Mouse (Mus musculus) forebrain, postnatal 0 days (tissue): ENCODE measurements around the gene Dbndd1. TPM values are rescaled to one million over a fixed set of nuclear protein-coding genes. Genes with fewer than 3 reads are reported as not detected.

ENCODE experiments used
- ATAC-seq: fragments of 200-750 bp; cut with Nextera tagmentation; 2 replicates; pipeline ENCODE4 v1.8.0; 2017; ENCODE audit warnings: mild to moderate bottlenecking, moderate library complexity
- DNase-seq: peaks from one replicate; pipeline ENCODE4 v3.0.0-alpha.2; 2015
- H3K27ac ChIP-seq: fragments of 300-500 bp; sonication (generic); 2 replicates; pipeline ENCODE4 v1.5.1; 2014; ENCODE audit warnings: low read depth, mild to moderate bottlenecking, antibody characterized with exemption, low read length, moderate library complexity, mixed read lengths
- H3K27me3 ChIP-seq: fragments of 300-500 bp; sonication (generic); 2 replicates; pipeline ENCODE4 v1.6.1; 2014; ENCODE audit warnings: mild to moderate bottlenecking, low read length, mixed read lengths; ENCODE audit not compliant: insufficient read depth
- H3K36me3 ChIP-seq: fragments of 300-500 bp; sonication (generic); 2 replicates; pipeline ENCODE4 v1.6.1; 2014; ENCODE audit warnings: mild to moderate bottlenecking, moderate library complexity; ENCODE audit not compliant: insufficient read depth
- H3K4me1 ChIP-seq: fragments of 300-500 bp; sonication (generic); 2 replicates; pipeline ENCODE4 v1.6.1; 2014; ENCODE audit warnings: antibody characterized with exemption; ENCODE audit not compliant: insufficient read depth
- H3K4me2 ChIP-seq: fragments of 300-500 bp; sonication (generic); 2 replicates; pipeline ENCODE4 v1.6.1; 2014; ENCODE audit warnings: low read depth, mild to moderate bottlenecking, moderate library complexity
- H3K4me3 ChIP-seq: fragments of 300-500 bp; sonication (generic); 2 replicates; pipeline ENCODE4 v1.5.1; 2014; ENCODE audit warnings: low read depth, low read length, mixed read lengths
- H3K9ac ChIP-seq: fragments of 300-500 bp; sonication (generic); 2 replicates; pipeline ENCODE4 v1.6.1; 2014; ENCODE audit warnings: mild to moderate bottlenecking
- H3K9me3 ChIP-seq: fragments of 300-500 bp; sonication (generic); 2 replicates; pipeline ENCODE4 v1.6.1; 2016; ENCODE audit warnings: low read length
- CTCF ChIP-seq: sonication (generic); IDR thresholded peaks from 2 replicates; pipeline ENCODE4 v1.5.1; 2016; ENCODE audit warnings: antibody characterized with exemption, control low read depth, low read depth
- WGBS: fragments of 180-500 bp; shearing (Covaris S2); extraction: QIAGEN DNeasy Blood & Tissue Kit; methylation state at CpG from one replicate; pipeline ENCODE4 v1.1.7; 2014; 5-methylcytosine and 5-hydroxymethylcytosine counted together
- polyA plus RNA-seq: library from polyadenylated mRNA; unstranded; fragments of >200 nt; fragmentation: Nextera tagmentation; extraction: Ambion mirVana; gene quantifications from 2 replicates; pipeline ENCODE4 v1.2.1, GENCODE M21; 2015
- total RNA-seq: library from RNA; depleted of rRNA; stranded (reverse); fragments of >200 nt; gene quantifications from 2 replicates; pipeline ENCODE4 v1.2.3, GENCODE M21; 2014

Dbndd1 gene
- total and polyA plus RNA-seq, 2 experiments from 2014 or later: 69.5 to 70.8 TPM

DNA sequence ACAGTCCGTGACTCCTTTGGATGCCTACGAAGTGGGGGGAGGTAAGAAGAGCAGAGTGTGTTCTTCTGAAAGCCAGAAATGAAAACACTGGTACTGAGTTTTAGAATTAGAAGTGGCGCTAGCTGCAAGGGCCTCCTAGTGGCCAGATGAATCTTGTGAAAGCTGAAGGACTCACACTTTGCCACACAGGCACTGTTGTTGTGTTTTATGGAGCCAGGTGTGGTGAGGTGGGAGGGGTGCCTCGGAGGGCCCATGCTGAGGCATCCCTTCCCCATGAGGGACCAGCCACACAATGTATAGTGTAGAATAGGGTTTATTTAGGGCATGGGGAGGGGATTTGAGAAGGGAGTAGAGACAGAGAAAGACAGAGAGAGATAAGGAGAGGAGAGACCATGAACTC is 17.6 kb downstream of the Dbndd1 start:
- WGBS: 87% methylated on average over 4 of the region's 4 CpGs
- H3K4me2 ChIP-seq: no peak overlapping the region
- H3K9ac ChIP-seq: no peak overlapping the region
- H3K4me1 ChIP-seq: no peaks in the 10 kb centered on the region
- peaks cover 82% of the 10 kb centered on the region for H3K36me3 ChIP-seq
- H3K27me3 ChIP-seq: no peaks in the 10 kb centered on the region
- no peak for ATAC-seq
- peak; percentile 42 for TF ChIP-seq CTCF
- DNase-seq: no peak
- no peak overlapping the region for H3K4me3 ChIP-seq
- no peaks in the 10 kb centered on the region for H3K9me3 ChIP-seq
- no peak overlapping the region for H3K27ac ChIP-seq

DNA sequence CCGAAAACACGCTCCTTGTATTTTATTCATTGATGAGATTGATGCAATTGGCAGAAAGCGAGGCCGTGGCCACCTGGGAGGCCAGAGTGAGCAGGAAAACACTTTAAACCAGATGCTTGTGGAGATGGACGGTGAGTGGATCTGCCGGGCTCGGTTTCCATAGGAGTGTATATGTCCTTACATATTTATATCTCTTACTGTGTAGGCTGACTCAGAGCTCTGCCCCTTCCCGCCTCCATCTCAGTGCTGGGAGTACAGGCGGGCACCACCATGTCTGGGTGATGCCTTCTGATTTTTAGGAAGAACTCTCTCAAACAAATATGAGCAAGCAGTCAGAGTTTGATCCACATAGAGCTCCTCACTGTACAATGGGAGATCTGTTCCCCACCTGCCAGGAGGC is 22.4 kb downstream of the Dbndd1 start:
- no peak for ATAC-seq

DNA sequence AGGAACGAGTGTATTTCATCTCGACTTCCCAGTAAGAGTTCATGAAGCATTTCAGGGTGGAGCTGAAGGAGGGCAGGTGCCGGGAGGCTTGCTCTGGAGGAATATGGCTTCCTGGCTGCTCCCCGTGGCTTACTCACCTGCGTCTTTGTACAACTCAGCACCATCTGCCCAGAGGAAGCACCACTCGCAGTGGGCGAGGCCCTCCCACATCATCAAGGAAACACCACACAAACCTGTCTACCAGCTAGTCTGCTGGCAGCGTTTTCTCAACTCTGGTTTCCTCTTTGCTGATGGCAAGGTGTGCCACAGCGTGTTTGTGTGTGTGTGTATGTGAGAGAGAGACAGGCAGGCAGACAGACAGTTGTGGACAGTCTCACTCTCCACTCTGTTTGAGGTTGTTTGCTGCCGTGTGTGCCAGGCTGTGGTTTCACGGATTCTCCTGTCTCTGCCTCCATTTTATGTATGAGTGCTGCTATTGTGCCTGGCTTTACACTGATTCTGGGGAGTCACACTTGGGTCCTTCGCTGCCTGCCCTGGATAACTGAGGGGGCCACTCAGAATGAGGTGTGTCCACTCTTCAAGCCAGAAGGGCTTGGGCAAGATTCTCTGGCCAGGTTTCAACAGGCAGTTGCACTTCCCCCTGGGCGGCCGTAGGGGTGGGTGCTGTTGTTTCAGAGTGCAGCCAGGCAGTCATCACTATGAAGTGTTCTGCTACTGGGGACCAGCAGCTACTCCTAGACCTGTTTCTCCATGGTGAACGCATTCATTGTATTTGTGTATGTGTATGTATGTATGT is 23.8 kb downstream of the Dbndd1 start:
- Histone ChIP-seq H3K9me3 (no peaks in the 10 kb centered on the region), H3K4me1 (no peaks in the 10 kb centered on the region), H3K27ac (no peak overlapping the region), H3K4me2 (no peak overlapping the region), H3K36me3 (peaks cover 93% of the 10 kb centered on the region), H3K27me3 (no peaks in the 10 kb centered on the region), H3K9ac (no peak overlapping the region), H3K4me3 (no peak overlapping the region)
- WGBS: 93% methylated on average over 15 of the region's 15 CpGs
- ATAC-seq (no peak), DNase-seq (no peak)
- TF ChIP-seq CTCF: no peak

More for the DNA sequence above, 22.4 kb downstream of the Dbndd1 start:
- Histone ChIP-seq H3K4me3 (no peak overlapping the region), H3K27ac (no peak overlapping the region), H3K36me3 (peaks cover 88% of the 10 kb centered on the region), H3K4me2 (no peak overlapping the region), H3K4me1 (no peaks in the 10 kb centered on the region), H3K27me3 (no peaks in the 10 kb centered on the region), H3K9ac (no peak overlapping the region), H3K9me3 (no peaks in the 10 kb centered on the region)
- 95% methylated on average over 9 of the region's 9 CpGs for WGBS
- DNase-seq: no peak
- TF ChIP-seq CTCF: no peak

- Histone ChIP-seq H3K9ac (no peak overlapping the region), H3K4me2 (no peak overlapping the region), H3K27me3 (no peaks in the 10 kb centered on the region), H3K27ac (no peak overlapping the region), H3K9me3 (no peaks in the 10 kb centered on the region), H3K36me3 (peaks cover 47% of the 10 kb centered on the region), H3K4me3 (no peak overlapping the region), H3K4me1 (no peaks in the 10 kb centered on the region)
- DNase-seq (no peak), ATAC-seq (no peak)
- 82% methylated on average over 7 of the region's 7 CpGs for WGBS
- peak; percentile 19; the same call in 1 of the 2 replicates for TF ChIP-seq CTCF
Measured at GRCm38 (mm10) chr8:123482627-123483026, 32.6 kb downstream of the Dbndd1 start.

- Histone ChIP-seq H3K9me3 (no peaks in the 10 kb centered on the region), H3K4me2 (peak overlapping the region; percentile 62), H3K9ac (peak overlapping the region; percentile 87), H3K27me3 (no peaks in the 10 kb centered on the region), H3K4me3 (peak overlapping the region; percentile 87), H3K36me3 (peaks cover 18% of the 10 kb centered on the region), H3K27ac (peak overlapping the region; percentile 96), H3K4me1 (0 out of 2 replicates have a peak, but pooled peaks cover 7% of the 10 kb centered on the region)
- WGBS: 36% methylated on average over 16 of the region's 16 CpGs
- ATAC-seq: peak; percentile 2; the same call in 1 of the 2 replicates
- no peak for TF ChIP-seq CTCF
- no peak for DNase-seq
Measured at GRCm38 (mm10) chr8:123478456-123479218, 36.6 kb downstream of the Dbndd1 start.

- ATAC-seq (peak; percentile 92), DNase-seq (peak; percentile 94)
- 0 out of 2 replicates have a peak, but pooled peaks cover 7% of the 10 kb centered on the region for H3K4me1 ChIP-seq
- H3K4me2 ChIP-seq: peak within 1 kb of the TSS; percentile 62
- H3K27me3 ChIP-seq: no peaks in the 10 kb centered on the region
- H3K4me3 ChIP-seq: peak within 1 kb of the TSS; percentile 87
- peaks cover 13% of the 10 kb centered on the region for H3K36me3 ChIP-seq
- H3K9ac ChIP-seq: peak within 1 kb of the TSS; percentile 87
- H3K27ac ChIP-seq: peak within 1 kb of the TSS; percentile 96
- no peaks in the 10 kb centered on the region for H3K9me3 ChIP-seq
- TF ChIP-seq CTCF: no peak
- WGBS: 2% methylated on average over 51 of the region's 58 CpGs
Measured at GRCm38 (mm10) chr8:123477737-123478258, 37.5 kb downstream of the Dbndd1 start, which contains the start of gene Afg3l1. Gene Afg3l1 (plus strand): TSS chr8:123477903.
